Mouse (Mus musculus): ENCODE measurements around the gene Pi16.

- no peak for TF ChIP-seq CTCF (IDR thresholded peaks at IDR 0.05; ENCODE audit: low read depth, low read length)
- no peak for TF ChIP-seq POLR2A (IDR thresholded peaks at IDR 0.05; ENCODE audit: extremely low read depth, insufficient read depth, low read length)
These were observed 39.0 kb downstream of the Pi16 start for GRCm38 (mm10) chr17:29356479-29356856.

All from liver, adult 2 months (tissue).